Mouse (Mus musculus) C2C12 (cell line): ENCODE measurements around the gene Top2a. TPM values are rescaled to one million over a fixed set of nuclear protein-coding genes. Genes with fewer than 3 reads are reported as not detected.

ENCODE experiments used
- H3K27me3 ChIP-seq: one replicate; pipeline ENCODE4 v1.6.1; 2011; ENCODE audit not compliant: control insufficient read depth, insufficient read depth, insufficient read length
- H3K36me3 ChIP-seq: one replicate; pipeline ENCODE4 v1.6.1; 2011; ENCODE audit not compliant: control insufficient read depth, insufficient read depth
- H3K4me3 ChIP-seq: one replicate; pipeline ENCODE4 v1.5.1; 2011; ENCODE audit warnings: mild to moderate bottlenecking, control low read depth; ENCODE audit not compliant: poor library complexity, insufficient read depth, severe bottlenecking
- H3K79me2 ChIP-seq: one replicate; pipeline ENCODE4 v1.6.1; 2011; ENCODE audit not compliant: control insufficient read depth, insufficient read depth
- H3K79me3 ChIP-seq: one replicate; pipeline ENCODE4 v1.6.1; 2011; ENCODE audit warnings: low read depth, control low read depth
- H3ac ChIP-seq: one replicate; pipeline ENCODE3; 2011; ENCODE audit warnings: low read depth; ENCODE audit not compliant: control insufficient read depth, insufficient read length
- CEBPB ChIP-seq: IDR thresholded peaks from one replicate; pipeline ENCODE4 v1.6.1; 2011; ENCODE audit warnings: low read depth, mild to moderate bottlenecking, control low read depth, moderate library complexity
- CTCF ChIP-seq: IDR thresholded peaks from one replicate; pipeline ENCODE4 v1.5.1; 2011; ENCODE audit not compliant: control insufficient read depth, insufficient read depth, insufficient read length
- FOSL1 ChIP-seq: IDR thresholded peaks from one replicate; pipeline ENCODE4 v1.8.0; 2011; ENCODE audit warnings: mild to moderate bottlenecking, low read length; ENCODE audit not compliant: poor library complexity, insufficient read depth, severe bottlenecking
- MAX ChIP-seq: IDR thresholded peaks from one replicate; pipeline ENCODE4 v1.6.1; 2011; ENCODE audit warnings: mild to moderate bottlenecking, control low read depth
- MYOD1 ChIP-seq: IDR thresholded peaks from one replicate; pipeline ENCODE4 v1.6.1; 2011; ENCODE audit warnings: low read depth; ENCODE audit not compliant: control insufficient read depth, insufficient read length
- MYOG ChIP-seq: IDR thresholded peaks from one replicate; pipeline ENCODE4 v1.6.1; 2011; ENCODE audit not compliant: control insufficient read depth, insufficient read length; ENCODE audit errors: extremely low read depth
- USF1 ChIP-seq: IDR thresholded peaks from one replicate; pipeline ENCODE4 v1.6.1; 2011; ENCODE audit warnings: low read depth, mild to moderate bottlenecking, control low read depth, moderate library complexity
- polyA plus RNA-seq: library from polyadenylated mRNA; unstranded; fragments of >200 nt; fragmentation: generic; extraction: Trizol; gene quantifications from one replicate; pipeline ENCODE4 v1.2.1, GENCODE M21; 2012; ENCODE audit warnings: missing spikeins

Top2a gene
- polyA plus RNA-seq, 1 experiment, result 83.8 TPM

- Histone ChIP-seq H3K36me3 (peaks cover 50% of the 10 kb centered on the region), H3K4me3 (no peak overlapping the region)
- TF ChIP-seq USF1 (no peak), CTCF (peak; percentile 47), FOSL1 (no peak), MYOD1 (no peak), MAX (no peak), CEBPB (no peak), MYOG (no peak)
Observed at GRCm38 (mm10) chr11:98974871-98975719, 48.9 kb downstream of the Top2a start.

GRCm38 (mm10) chr11:98974213-98974612 is 49.8 kb downstream of the Top2a start:
- TF ChIP-seq FOSL1 (no peak), MAX (no peak)
- Histone ChIP-seq H3K27me3 (no peaks in the 10 kb centered on the region), H3K4me3 (no peak overlapping the region), H3ac (no peak overlapping the region), H3K36me3 (peaks cover 57% of the 10 kb centered on the region), H3K79me3 (no peaks in the 10 kb centered on the region), H3K79me2 (peaks cover under 1% of the 10 kb centered on the region)

More at GRCm38 (mm10) chr11:98974871-98975719, 48.9 kb downstream of the Top2a start:
- Histone ChIP-seq H3K27me3 (no peaks in the 10 kb centered on the region), H3ac (no peak overlapping the region), H3K79me2 (no peaks in the 10 kb centered on the region), H3K79me3 (no peaks in the 10 kb centered on the region)

- H3K27me3 ChIP-seq, result no peaks in the 10 kb centered on the region
- no peak for TF ChIP-seq CEBPB
- no peak for TF ChIP-seq MYOG
- TF ChIP-seq MAX, result no peak
- TF ChIP-seq MYOD1, result no peak
- no peak for TF ChIP-seq USF1
- TF ChIP-seq FOSL1, result no peak
- no peak for TF ChIP-seq CTCF
- peaks cover 62% of the 10 kb centered on the region for H3K36me3 ChIP-seq
- no peak overlapping the region for H3K4me3 ChIP-seq
- peaks cover 5% of the 10 kb centered on the region for H3K79me3 ChIP-seq
- peaks cover 7% of the 10 kb centered on the region for H3K79me2 ChIP-seq
- no peak overlapping the region for H3ac ChIP-seq
Observed at GRCm38 (mm10) chr11:98973584-98973983, 50.4 kb downstream of the Top2a start.

GRCm38 (mm10) chr11:98972801-98973360 is 51.1 kb downstream of the Top2a start:
- no peak overlapping the region for H3ac ChIP-seq
- H3K36me3 ChIP-seq, result peaks cover 69% of the 10 kb centered on the region
- no peaks in the 10 kb centered on the region for H3K27me3 ChIP-seq
- peaks cover 14% of the 10 kb centered on the region for H3K79me2 ChIP-seq
- TF ChIP-seq MAX, result no peak
- TF ChIP-seq MYOD1, result no peak
- TF ChIP-seq CTCF, result no peak
- TF ChIP-seq FOSL1, result no peak
- no peak for TF ChIP-seq CEBPB
- TF ChIP-seq MYOG, result no peak
- no peak for TF ChIP-seq USF1
- H3K79me3 ChIP-seq, result peaks cover 8% of the 10 kb centered on the region
- no peak overlapping the region for H3K4me3 ChIP-seq

GRCm38 (mm10) chr11:98972215-98972614 is 51.8 kb downstream of the Top2a start:
- H3K4me3 ChIP-seq, result no peak overlapping the region
- no peaks in the 10 kb centered on the region for H3K27me3 ChIP-seq
- H3K36me3 ChIP-seq, result peaks cover 76% of the 10 kb centered on the region
- H3K79me2 ChIP-seq, result peaks cover 20% of the 10 kb centered on the region
- TF ChIP-seq CTCF (peak; percentile 84), CEBPB (no peak)
- H3K79me3 ChIP-seq, result peaks cover 11% of the 10 kb centered on the region
- H3ac ChIP-seq, result no peak overlapping the region

GRCm38 (mm10) chr11:98971316-98972031 is 52.5 kb downstream of the Top2a start:
- Histone ChIP-seq H3K4me3 (no peak overlapping the region), H3K27me3 (no peaks in the 10 kb centered on the region), H3K36me3 (peaks cover 82% of the 10 kb centered on the region), H3ac (peak overlapping the region; percentile 16), H3K79me3 (peaks cover 11% of the 10 kb centered on the region), H3K79me2 (peaks cover 28% of the 10 kb centered on the region)
- no peak for TF ChIP-seq CTCF
- TF ChIP-seq MYOG, result no peak
- no peak for TF ChIP-seq USF1
- no peak for TF ChIP-seq MYOD1
- TF ChIP-seq MAX, result no peak
- no peak for TF ChIP-seq CEBPB
- no peak for TF ChIP-seq FOSL1
